In genomic region chr2:26118584-26119309, GRCm38 (mm10) we compare ENCODE assay signal across 8 mouse cellular contexts. TPM values are rescaled to one million over a fixed set of nuclear protein-coding genes. Genes with fewer than 3 reads are reported as not detected.
DNase-seq lines count a peak whose midpoint lies in the region; ATAC-seq and TF ChIP-seq lines count a peak whose summit lies in the region.

No protein-coding gene starts in this region.

- peaks cover 38% of the 10 kb centered on the region for H3K27me3 ChIP-seq in neural tube, embryonic 12.5 days (replicated peaks)
- no peaks in the 10 kb centered on the region for H3K27me3 ChIP-seq in intestine, postnatal 0 days (replicated peaks; ENCODE audit: control insufficient read depth, insufficient read depth, low read length)

- DNase-seq in cerebellum, adult 11-12 months: peak; percentile 69
- DNase-seq in cerebellum, adult 9-10 months: no peak
- no peak for DNase-seq in neural tube, embryonic 10.5 days (ENCODE audit: extremely low spot score, low spot score)
- DNase-seq in lung, postnatal 4 days: peak; percentile 16 to 59
- DNase-seq in urinary bladder, adult 2 months (ENCODE audit: low spot score): no peak
- DNase-seq in layer of hippocampus, postnatal 36 days: no peak

- no peak for ATAC-seq in neural tube, embryonic 12.5 days (ENCODE audit: low FRiP score, low read depth)
- peak; percentile 44 for ATAC-seq in intestine, postnatal 0 days

- H3K9me3 ChIP-seq in neural tube, embryonic 12.5 days: no peaks in the 10 kb centered on the region
- H3K9me3 ChIP-seq in intestine, postnatal 0 days (ENCODE audit: control insufficient read depth): no peaks in the 10 kb centered on the region

- H3K27ac ChIP-seq in neural tube, embryonic 12.5 days: no peak overlapping the region
- H3K27ac ChIP-seq in intestine, postnatal 0 days (ENCODE audit: low read depth, low read length): peak overlapping the region; percentile 78

- H3K4me1 ChIP-seq in neural tube, embryonic 12.5 days: peaks cover 21% of the 10 kb centered on the region
- H3K4me1 ChIP-seq in intestine, postnatal 0 days (replicated peaks; ENCODE audit: control insufficient read depth, insufficient read depth, low read length): peaks cover 26% of the 10 kb centered on the region

- TF ChIP-seq CTCF in intestine, postnatal 0 days (IDR thresholded peaks at IDR 0.05; ENCODE audit: low read depth): peak; percentile 27; the same call in 1 of the 2 replicates

- no peak overlapping the region for H3K4me3 ChIP-seq in neural tube, embryonic 12.5 days
- no peak overlapping the region for H3K4me3 ChIP-seq in intestine, postnatal 0 days (ENCODE audit: low read depth, low read length)

- no peak overlapping the region for H3K4me2 ChIP-seq in neural tube, embryonic 12.5 days (replicated peaks)
- peak overlapping the region; percentile 48 for H3K4me2 ChIP-seq in intestine, postnatal 0 days (replicated peaks; ENCODE audit: low read depth)

- WGBS in neural tube, embryonic 12.5 days: 41% methylated on average over 4 of the region's 4 CpGs
- WGBS in intestine, postnatal 0 days: 22% methylated on average over 4 of the region's 4 CpGs

- peak overlapping the region; percentile 9; the same call in 1 of the 2 replicates for H3K9ac ChIP-seq in neural tube, embryonic 12.5 days
- peak overlapping the region; percentile 26 for H3K9ac ChIP-seq in intestine, postnatal 0 days (ENCODE audit: low read depth, low read length)

- H3K36me3 ChIP-seq in neural tube, embryonic 12.5 days: no peaks in the 10 kb centered on the region
- H3K36me3 ChIP-seq in intestine, postnatal 0 days (ENCODE audit: control insufficient read depth, insufficient read depth): no peaks in the 10 kb centered on the region

RNA-seq across cellular contexts. Expression of gene Nacc2, which starts 4.3 kb away (rescaled TPM):
- 15.0 and 15.2 TPM in 2 replicates for polyA plus RNA-seq in neural tube, embryonic 12.5 days (2016; fragmentation: Nextera tagmentation; extraction: Ambion mirVana)
- polyA plus RNA-seq in intestine, postnatal 0 days (2015; fragmentation: Nextera tagmentation; extraction: Ambion mirVana): 14.1 and 14.2 TPM in 2 replicates
- polyA plus RNA-seq in urinary bladder, adult 2 months (2012; rRNA removed): 43.2 and 60.5 TPM in 2 replicates
- 10 to 100 TPM; 60.6 to 66.8 TPM for total RNA-seq in layer of hippocampus, postnatal 36 days (2021)

Comparison
In these comparisons a context has a peak if more than half of its experiments do, and no peak if none do; other contexts are left out.
1. DNase-seq: peak in cerebellum, adult 11-12 months (single experiment) and lung, postnatal 4 days (2 of 2); none in cerebellum, adult 9-10 months (single experiment), neural tube, embryonic 10.5 days (single experiment), urinary bladder, adult 2 months (single experiment) and layer of hippocampus, postnatal 36 days (0 of 2).